Mouse (Mus musculus): ENCODE data around the gene Pus10. TPM values are rescaled to one million over a fixed set of nuclear protein-coding genes. Genes with fewer than 3 reads are reported as not detected.
"Not testable (repeated sequence)": the region's sequence is repeated elsewhere in the genome, so short reads cannot be mapped to it uniquely, and the experiment has no call there.

The Pus10 gene
- polyA plus RNA-seq, 1 experiment from 2014 or later: 20.1 TPM

- no peak for ATAC-seq (ENCODE audit: insufficient read depth, low FRiP score, low read depth)
- no peaks in the 10 kb centered on the region for H3K27me3 ChIP-seq (replicated peaks)
- 88% methylated on average over 6 of the region's 6 CpGs for WGBS
Measured at GRCm38 (mm10) chr11:23734749-23735286, 69.3 kb downstream of the Pus10 start.

GRCm38 (mm10) chr11:23735820-23736470 is 70.5 kb downstream of the Pus10 start:
- H3K27me3 ChIP-seq (replicated peaks): no peaks in the 10 kb centered on the region
- H3K4me2 ChIP-seq: no peak overlapping the region
- no peak overlapping the region for H3K4me3 ChIP-seq (replicated peaks)
- no peaks in the 10 kb centered on the region for H3K36me3 ChIP-seq
- H3K27ac ChIP-seq: no peak overlapping the region
- H3K9ac ChIP-seq: no peak overlapping the region
- H3K4me1 ChIP-seq: no peaks in the 10 kb centered on the region
- ATAC-seq (ENCODE audit: insufficient read depth, low FRiP score, low read depth): no peak
- no peaks in the 10 kb centered on the region for H3K9me3 ChIP-seq

More at GRCm38 (mm10) chr11:23734749-23735286, 69.3 kb downstream of the Pus10 start:
- Histone ChIP-seq H3K4me3 (replicated peaks) (no peak overlapping the region), H3K4me1 (no peaks in the 10 kb centered on the region), H3K4me2 (no peak overlapping the region), H3K36me3 (no peaks in the 10 kb centered on the region), H3K9ac (no peak overlapping the region), H3K27ac (no peak overlapping the region), H3K9me3 (no peaks in the 10 kb centered on the region)

- no peak overlapping the region for H3K4me2 ChIP-seq
- no peak for ATAC-seq (ENCODE audit: insufficient read depth, low FRiP score, low read depth)
- no peak overlapping the region for H3K9ac ChIP-seq
- H3K4me3 ChIP-seq (replicated peaks): no peak overlapping the region
- no peak overlapping the region for H3K27ac ChIP-seq
- H3K9me3 ChIP-seq: no peaks in the 10 kb centered on the region
- H3K4me1 ChIP-seq: no peaks in the 10 kb centered on the region
- 72% methylated on average over 4 of the region's 4 CpGs for WGBS
- 0 out of 2 replicates have a peak, but pooled peaks cover 4% of the 10 kb centered on the region for H3K36me3 ChIP-seq
- no peaks in the 10 kb centered on the region for H3K27me3 ChIP-seq (replicated peaks)
Measured at GRCm38 (mm10) chr11:23740895-23741294, 75.4 kb downstream of the Pus10 start.

GRCm38 (mm10) chr11:23741386-23741785 is 75.9 kb downstream of the Pus10 start:
- no peak overlapping the region for H3K9ac ChIP-seq
- no peaks in the 10 kb centered on the region for H3K4me1 ChIP-seq
- 89% methylated on average over 7 of the region's 7 CpGs for WGBS
- no peak overlapping the region for H3K4me3 ChIP-seq (replicated peaks)
- no peaks in the 10 kb centered on the region for H3K9me3 ChIP-seq
- no peak for ATAC-seq (ENCODE audit: insufficient read depth, low FRiP score, low read depth)
- no peaks in the 10 kb centered on the region for H3K27me3 ChIP-seq (replicated peaks)
- no peak overlapping the region for H3K4me2 ChIP-seq
- H3K36me3 ChIP-seq: 0 out of 2 replicates have a peak, but pooled peaks cover 4% of the 10 kb centered on the region
- H3K27ac ChIP-seq: no peak overlapping the region

- 86% methylated on average over 3 of the region's 3 CpGs for WGBS
- no peak for ATAC-seq (ENCODE audit: insufficient read depth, low FRiP score, low read depth)
- Histone ChIP-seq H3K36me3 (0 out of 2 replicates have a peak, but pooled peaks cover 4% of the 10 kb centered on the region), H3K9ac (no peak overlapping the region), H3K27ac (no peak overlapping the region), H3K4me3 (replicated peaks) (no peak overlapping the region), H3K9me3 (no peaks in the 10 kb centered on the region), H3K4me2 (no peak overlapping the region), H3K4me1 (no peaks in the 10 kb centered on the region), H3K27me3 (replicated peaks) (no peaks in the 10 kb centered on the region)
Measured at GRCm38 (mm10) chr11:23744352-23744751, 78.9 kb downstream of the Pus10 start.

- 76% methylated on average over 4 of the region's 4 CpGs for WGBS
Measured at GRCm38 (mm10) chr11:23746102-23746501, 80.6 kb downstream of the Pus10 start.

GRCm38 (mm10) chr11:23753136-23753710 is 87.7 kb downstream of the Pus10 start:
- no peak overlapping the region for H3K4me3 ChIP-seq (replicated peaks)
- H3K9ac ChIP-seq: no peak overlapping the region
- no peaks in the 10 kb centered on the region for H3K4me1 ChIP-seq
- H3K27ac ChIP-seq: no peak overlapping the region
- WGBS: 79% methylated on average over 1 of the region's 1 CpGs
- H3K9me3 ChIP-seq: no peaks in the 10 kb centered on the region
- no peaks in the 10 kb centered on the region for H3K36me3 ChIP-seq
- H3K27me3 ChIP-seq (replicated peaks): no peaks in the 10 kb centered on the region
- ATAC-seq (ENCODE audit: insufficient read depth, low FRiP score, low read depth): no peak
- H3K4me2 ChIP-seq: no peak overlapping the region

More at GRCm38 (mm10) chr11:23746102-23746501, 80.6 kb downstream of the Pus10 start:
- no peak overlapping the region for H3K4me2 ChIP-seq
- no peaks in the 10 kb centered on the region for H3K27me3 ChIP-seq (replicated peaks)
- 0 out of 2 replicates have a peak, but pooled peaks cover 4% of the 10 kb centered on the region for H3K36me3 ChIP-seq
- H3K9me3 ChIP-seq: no peaks in the 10 kb centered on the region
- H3K4me1 ChIP-seq: no peaks in the 10 kb centered on the region
- H3K9ac ChIP-seq: no peak overlapping the region
- no peak overlapping the region for H3K4me3 ChIP-seq (replicated peaks)
- ATAC-seq (ENCODE audit: insufficient read depth, low FRiP score, low read depth): no peak
- no peak overlapping the region for H3K27ac ChIP-seq

- Histone ChIP-seq H3K27ac (no peak overlapping the region), H3K9ac (no peak overlapping the region), H3K4me3 (replicated peaks) (no peak overlapping the region), H3K4me2 (no peak overlapping the region), H3K4me1 (no peaks in the 10 kb centered on the region), H3K9me3 (no peaks in the 10 kb centered on the region), H3K36me3 (no peaks in the 10 kb centered on the region), H3K27me3 (replicated peaks) (no peaks in the 10 kb centered on the region)
- no peak for ATAC-seq (ENCODE audit: insufficient read depth, low FRiP score, low read depth)
Measured at GRCm38 (mm10) chr11:23754329-23754728, 88.9 kb downstream of the Pus10 start.

- no peaks in the 10 kb centered on the region for H3K9me3 ChIP-seq
- no peak overlapping the region for H3K27ac ChIP-seq
- 74% methylated on average over 2 of the region's 2 CpGs for WGBS
- no peak for ATAC-seq (ENCODE audit: insufficient read depth, low FRiP score, low read depth)
- H3K27me3 ChIP-seq (replicated peaks): no peaks in the 10 kb centered on the region
- no peak overlapping the region for H3K4me3 ChIP-seq (replicated peaks)
- no peaks in the 10 kb centered on the region for H3K36me3 ChIP-seq
- H3K9ac ChIP-seq: no peak overlapping the region
- H3K4me1 ChIP-seq: no peaks in the 10 kb centered on the region
- no peak overlapping the region for H3K4me2 ChIP-seq
Measured at GRCm38 (mm10) chr11:23758218-23758617, 92.7 kb downstream of the Pus10 start.

- H3K4me1 ChIP-seq: no peaks in the 10 kb centered on the region
- H3K4me2 ChIP-seq: no peak overlapping the region
- ATAC-seq (ENCODE audit: insufficient read depth, low FRiP score, low read depth): no peak
- H3K36me3 ChIP-seq: no peaks in the 10 kb centered on the region
- H3K4me3 ChIP-seq (replicated peaks): no peak overlapping the region
- H3K27ac ChIP-seq: no peak overlapping the region
- WGBS: 89% methylated on average over 2 of the region's 2 CpGs
- H3K27me3 ChIP-seq (replicated peaks): no peaks in the 10 kb centered on the region
- no peak overlapping the region for H3K9ac ChIP-seq
- H3K9me3 ChIP-seq: no peaks in the 10 kb centered on the region
Measured at GRCm38 (mm10) chr11:23762635-23763034, 97.2 kb downstream of the Pus10 start.

- not testable (repeated sequence) for ATAC-seq (ENCODE audit: insufficient read depth, low FRiP score, low read depth); H3K4me3 ChIP-seq (replicated peaks); H3K36me3 ChIP-seq; H3K9ac ChIP-seq; H3K4me1 ChIP-seq; H3K27me3 ChIP-seq (replicated peaks); H3K9me3 ChIP-seq; H3K27ac ChIP-seq; H3K4me2 ChIP-seq
- WGBS: 79% methylated on average over 5 of the region's 5 CpGs
Measured at GRCm38 (mm10) chr11:23767369-23767768, 101.9 kb downstream of the Pus10 start.

GRCm38 (mm10) chr11:23767928-23768327 is 102.5 kb downstream of the Pus10 start:
- Histone ChIP-seq H3K27ac (no peak overlapping the region), H3K9me3 (no peaks in the 10 kb centered on the region), H3K4me2 (no peak overlapping the region), H3K4me3 (replicated peaks) (no peak overlapping the region), H3K4me1 (no peaks in the 10 kb centered on the region), H3K27me3 (replicated peaks) (no peaks in the 10 kb centered on the region), H3K9ac (no peak overlapping the region), H3K36me3 (no peaks in the 10 kb centered on the region)
- no peak for ATAC-seq (ENCODE audit: insufficient read depth, low FRiP score, low read depth)
- WGBS: 48% methylated on average over 1 of the region's 1 CpGs
